Comparison of ENCODE assay signal across 8 mouse cellular contexts in genomic region chr11:95990886-95991708, GRCm38 (mm10). TPM values are rescaled to one million over a fixed set of nuclear protein-coding genes. Genes with fewer than 3 reads are reported as not detected.
DNase-seq lines count a peak whose midpoint lies in the region; ATAC-seq and TF ChIP-seq lines count a peak whose summit lies in the region.

No protein-coding gene starts in this region.

- WGBS in hindbrain, postnatal 0 days = 2% methylated on average over 29 of the region's 49 CpGs
- WGBS in midbrain, embryonic 13.5 days = under 1% methylated on average over 42 of the region's 49 CpGs
- 61% methylated on average over 48 of the region's 49 CpGs for WGBS in thymus, adult 2 months

- H3K4me3 ChIP-seq in hindbrain, postnatal 0 days (ENCODE audit: low read length) = peak overlapping the region; percentile 47
- peak overlapping the region; percentile 52 for H3K4me3 ChIP-seq in midbrain, embryonic 13.5 days (replicated peaks)
- H3K4me3 ChIP-seq in thymus, adult 2 months (ENCODE audit: control insufficient read depth, insufficient read depth, low read length) = no peak overlapping the region

- H3K36me3 ChIP-seq in hindbrain, postnatal 0 days (ENCODE audit: insufficient read depth, low read length) = no peaks in the 10 kb centered on the region
- H3K36me3 ChIP-seq in midbrain, embryonic 13.5 days = peaks cover 11% of the 10 kb centered on the region; the same call in 1 of the 2 replicates
- H3K36me3 ChIP-seq in thymus, adult 2 months (ENCODE audit: control insufficient read depth, insufficient read depth, low read length) = no peaks in the 10 kb centered on the region

- TF ChIP-seq CTCF in hindbrain, postnatal 0 days (IDR thresholded peaks at IDR 0.05; ENCODE audit: low read depth) = no peak
- no peak for TF ChIP-seq CTCF in thymus, adult 2 months (IDR thresholded peaks at IDR 0.05; ENCODE audit: borderline replicate concordance, control insufficient read depth, extremely low read depth, insufficient read depth, low read length, poor library complexity)

- peak; percentile 80 for ATAC-seq in hindbrain, postnatal 0 days
- peak; percentile 87 for ATAC-seq in midbrain, embryonic 13.5 days
- no peak for ATAC-seq in megakaryocyte, adult 5-6 weeks (ENCODE audit: poor library complexity, severe bottlenecking)

- peaks cover 13% of the 10 kb centered on the region; the same call in 1 of the 2 replicates for H3K4me1 ChIP-seq in hindbrain, postnatal 0 days (ENCODE audit: insufficient read depth, low read length)
- peaks cover 54% of the 10 kb centered on the region for H3K4me1 ChIP-seq in midbrain, embryonic 13.5 days (replicated peaks)
- H3K4me1 ChIP-seq in thymus, adult 2 months (replicated peaks; ENCODE audit: control insufficient read depth, insufficient read depth, low read length) = no peaks in the 10 kb centered on the region

- H3K9me3 ChIP-seq in hindbrain, postnatal 0 days (ENCODE audit: low read length) = no peaks in the 10 kb centered on the region
- H3K9me3 ChIP-seq in midbrain, embryonic 13.5 days = peaks cover 5% of the 10 kb centered on the region; the same call in 1 of the 2 replicates

- H3K27me3 ChIP-seq in hindbrain, postnatal 0 days (ENCODE audit: insufficient read depth, low read length) = no peaks in the 10 kb centered on the region
- H3K27me3 ChIP-seq in midbrain, embryonic 13.5 days = no peaks in the 10 kb centered on the region
- peaks cover 8% of the 10 kb centered on the region; the same call in 1 of the 2 replicates for H3K27me3 ChIP-seq in thymus, adult 2 months (ENCODE audit: control insufficient read depth, insufficient read depth, low read length)

- H3K27ac ChIP-seq in hindbrain, postnatal 0 days = peak overlapping the region; percentile 86
- peak overlapping the region; percentile 97 for H3K27ac ChIP-seq in midbrain, embryonic 13.5 days
- H3K27ac ChIP-seq in thymus, adult 2 months (ENCODE audit: control insufficient read depth, insufficient read depth, low read length) = no peak overlapping the region

- DNase-seq in adrenal gland, postnatal 36 days = peak; percentile 13 to 48
- DNase-seq in adrenal gland, adult (ENCODE audit: inconsistent age in 2 of 2, low spot score in 1 of 2) = no peak
- DNase-seq in right cerebral cortex, postnatal 25 days = peak; percentile 10
- DNase-seq in right cerebral cortex, postnatal 36 days (ENCODE audit: low spot score in 2 of 2) = no peak
- DNase-seq in hindbrain, postnatal 0 days (ENCODE audit: low spot score) = peak; percentile 66
- DNase-seq in thymus, adult 2 months = no peak

- TF ChIP-seq POLR2A in thymus, adult 2 months (IDR thresholded peaks at IDR 0.05; ENCODE audit: control insufficient read depth, extremely low read depth, insufficient read depth, low read length, poor library complexity) = no peak

- peak overlapping the region; percentile 85 for H3K4me2 ChIP-seq in hindbrain, postnatal 0 days (ENCODE audit: low read depth, low read length)
- peak overlapping the region; percentile 82 for H3K4me2 ChIP-seq in midbrain, embryonic 13.5 days (replicated peaks)

- peak overlapping the region; percentile 93 for H3K9ac ChIP-seq in hindbrain, postnatal 0 days (replicated peaks; ENCODE audit: low read length)
- peak overlapping the region; percentile 80 for H3K9ac ChIP-seq in midbrain, embryonic 13.5 days (replicated peaks)

RNA-seq across cellular contexts. Expression of gene Igf2bp1, which starts 14.6 kb away (rescaled TPM):
- total RNA-seq in adrenal gland, postnatal 36 days (2021) = 1 to 10 TPM; 2.1 to 4.7 TPM
- 4.1 and 5.3 TPM in 2 replicates for total RNA-seq in hindbrain, postnatal 0 days (2014; rRNA removed)
- 2.8 and 3.5 TPM in 2 replicates for polyA plus RNA-seq in hindbrain, postnatal 0 days (2015; fragmentation: Nextera tagmentation; extraction: Ambion mirVana)
- 40.2 and 40.6 TPM in 2 replicates for polyA plus RNA-seq in midbrain, embryonic 13.5 days (2015; fragmentation: Nextera tagmentation; extraction: Ambion mirVana)
- total RNA-seq in megakaryocyte, adult 5-6 weeks (2015) = not detected in 2 replicates
- not detected in 2 replicates for total RNA-seq in megakaryocyte, adult 5-6 weeks (2017)
- 0.01 and 0.13 TPM in 2 replicates for polyA plus RNA-seq in thymus, adult 2 months (2012; rRNA removed)

RNA-seq across cellular contexts. Expression of gene Gip, which starts 33.2 kb away (rescaled TPM):
- total RNA-seq in adrenal gland, postnatal 36 days (2021) = not detected
- not detected in 2 replicates for total RNA-seq in hindbrain, postnatal 0 days (2014; rRNA removed)
- polyA plus RNA-seq in hindbrain, postnatal 0 days (2015; fragmentation: Nextera tagmentation; extraction: Ambion mirVana) = not detected in 2 replicates
- not detected in 2 replicates for polyA plus RNA-seq in midbrain, embryonic 13.5 days (2015; fragmentation: Nextera tagmentation; extraction: Ambion mirVana)
- total RNA-seq in megakaryocyte, adult 5-6 weeks (2015) = not detected in 2 replicates
- total RNA-seq in megakaryocyte, adult 5-6 weeks (2017) = not detected in 2 replicates
- 0.26 and 0.86 TPM in 2 replicates for polyA plus RNA-seq in thymus, adult 2 months (2012; rRNA removed)

RNA-seq across cellular contexts. Expression of gene Snf8, which starts 43.6 kb away (rescaled TPM):
- total RNA-seq in adrenal gland, postnatal 36 days (2021) = 10 to 100 TPM; 85.8 to 89.6 TPM
- 18.6 and 21.4 TPM in 2 replicates for total RNA-seq in hindbrain, postnatal 0 days (2014; rRNA removed)
- 114 and 115 TPM in 2 replicates for polyA plus RNA-seq in hindbrain, postnatal 0 days (2015; fragmentation: Nextera tagmentation; extraction: Ambion mirVana)
- 133 and 142 TPM in 2 replicates for polyA plus RNA-seq in midbrain, embryonic 13.5 days (2015; fragmentation: Nextera tagmentation; extraction: Ambion mirVana)
- total RNA-seq in megakaryocyte, adult 5-6 weeks (2015) = 80.1 and 93.3 TPM in 2 replicates
- total RNA-seq in megakaryocyte, adult 5-6 weeks (2017) = 47.6 and 59.8 TPM in 2 replicates
- 28.7 and 30.3 TPM in 2 replicates for polyA plus RNA-seq in thymus, adult 2 months (2012; rRNA removed)

Comparison
In these comparisons a context has a peak if more than half of its experiments do, and no peak if none do; other contexts are left out.
1. DNase-seq: peak in adrenal gland, postnatal 36 days (2 of 2), right cerebral cortex, postnatal 25 days (single experiment) and hindbrain, postnatal 0 days (single experiment); none in adrenal gland, adult (0 of 2), right cerebral cortex, postnatal 36 days (0 of 2) and thymus, adult 2 months (single experiment).